Mouse (Mus musculus) cerebellum, adult 2 months (tissue): Measurements from ENCODE around the gene Man1c1.

Source experiments
- CTCF ChIP-seq: fragments of 200-500 bp; IDR thresholded peaks from 2 replicates; pipeline ENCODE4 v1.5.1; 2011; ENCODE audit warnings: low read depth, mild to moderate bottlenecking, control low read depth, low read length, moderate library complexity, borderline replicate concordance; ENCODE audit not compliant: insufficient read depth
- POLR2A ChIP-seq: fragments of 200-500 bp; IDR thresholded peaks from 2 replicates; pipeline ENCODE4 v1.6.1; 2011; ENCODE audit warnings: low read length, control low read depth, borderline replicate concordance; ENCODE audit not compliant: insufficient read depth

DNA sequence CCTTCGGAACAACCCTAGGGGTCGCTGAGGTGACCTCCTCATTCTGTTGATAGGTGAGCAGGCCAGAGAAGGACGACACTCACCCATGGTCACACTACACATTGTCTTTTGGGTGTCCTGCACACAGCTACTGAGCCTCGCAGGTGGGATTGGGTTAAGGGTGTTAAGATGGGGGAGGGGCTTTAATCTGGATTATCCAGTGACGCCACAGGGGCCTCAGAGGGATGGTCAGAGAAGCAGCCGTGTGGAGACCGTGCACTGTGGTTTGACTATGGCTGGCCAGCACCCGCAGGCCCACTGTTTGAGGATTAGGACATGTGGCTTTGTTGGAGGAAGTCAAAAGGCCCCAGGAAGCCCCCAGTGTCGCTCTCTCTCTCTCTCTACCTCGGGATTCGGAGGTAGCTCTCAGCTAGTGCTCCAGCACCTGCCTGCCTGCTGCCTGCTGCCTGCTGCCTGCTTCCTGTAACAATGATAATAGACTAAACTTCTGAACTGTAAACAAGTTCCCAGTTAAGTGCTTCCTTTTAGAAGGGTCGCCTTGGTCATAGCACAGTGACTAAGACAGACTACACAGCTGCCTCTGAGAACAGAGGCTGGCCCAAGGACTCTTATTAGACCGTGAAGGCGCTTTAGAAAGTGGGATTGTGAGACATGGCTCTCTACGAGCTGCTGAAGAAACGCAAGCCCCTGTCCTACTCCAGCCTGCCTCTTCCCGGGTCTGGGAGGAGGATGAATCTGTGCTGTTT is 49.6 kb upstream of the Man1c1 start:
- TF ChIP-seq POLR2A = no peak
- no peak for TF ChIP-seq CTCF
